Mouse (Mus musculus) lung, embryonic 16.5 days (tissue): Measurements from ENCODE around the gene Eif4ebp2. TPM values are rescaled to one million over a fixed set of nuclear protein-coding genes. Genes with fewer than 3 reads are reported as not detected.
A peak's percentile ranks its signal among the peaks of the same experiment; 100 is the strongest.

Source experiments
- ATAC-seq: fragments of 200-750 bp; cut with Nextera tagmentation; 2 replicates; pipeline ENCODE4 v1.8.0; 2017; ENCODE audit warnings: low read depth, mild to moderate bottlenecking, moderate library complexity
- H3K27ac ChIP-seq: fragments of 300-500 bp; sonication (generic); 2 replicates; pipeline ENCODE4 v1.5.1; 2014; ENCODE audit warnings: mild to moderate bottlenecking, control low read depth, low read length
- H3K27me3 ChIP-seq: fragments of 300-500 bp; sonication (generic); 2 replicates; pipeline ENCODE4 v1.6.1; 2014; ENCODE audit warnings: low read depth, low read length, mixed read lengths; ENCODE audit not compliant: control insufficient read depth, insufficient read depth
- H3K36me3 ChIP-seq: fragments of 300-500 bp; sonication (generic); 2 replicates; pipeline ENCODE4 v1.6.1; 2014; ENCODE audit warnings: low read length; ENCODE audit not compliant: control insufficient read depth, insufficient read depth
- H3K4me1 ChIP-seq: fragments of 300-500 bp; sonication (generic); replicated peaks from 2 replicates; pipeline ENCODE4 v1.6.1; 2014; ENCODE audit warnings: low read length, mixed read lengths; ENCODE audit not compliant: control insufficient read depth, insufficient read depth
- H3K4me2 ChIP-seq: fragments of 300-500 bp; sonication (generic); 2 replicates; pipeline ENCODE4 v1.6.1; 2014; ENCODE audit warnings: low read depth, low read length, control low read depth
- H3K4me3 ChIP-seq: fragments of 300-500 bp; sonication (generic); 2 replicates; pipeline ENCODE4 v1.5.1; 2014; ENCODE audit warnings: mild to moderate bottlenecking, low read length, control low read depth
- H3K9ac ChIP-seq: fragments of 300-500 bp; sonication (generic); 2 replicates; pipeline ENCODE4 v1.6.1; 2014; ENCODE audit warnings: low read length, control low read depth
- H3K9me3 ChIP-seq: fragments of 300-500 bp; sonication (generic); 2 replicates; pipeline ENCODE4 v1.6.1; 2016; ENCODE audit warnings: low read length; ENCODE audit not compliant: control insufficient read depth
- WGBS: fragments of 180-500 bp; shearing (Covaris S2); extraction: QIAGEN DNeasy Blood & Tissue Kit; methylation state at CpG from one replicate; pipeline ENCODE4 v1.1.7; 2014; 5-methylcytosine and 5-hydroxymethylcytosine counted together
- polyA plus RNA-seq: library from polyadenylated mRNA; unstranded; fragments of >200 nt; fragmentation: Nextera tagmentation; extraction: Ambion mirVana; gene quantifications from 2 replicates; pipeline ENCODE4 v1.2.1, GENCODE M21; 2015

The Eif4ebp2 gene
- 58.4 and 58.5 TPM in 2 replicates for polyA plus RNA-seq

- Histone ChIP-seq H3K36me3 (peaks cover 3% of the 10 kb centered on the region; the same call in 1 of the 2 replicates), H3K4me2 (peak within 1 kb of the TSS; percentile 74), H3K9ac (peak within 1 kb of the TSS; percentile 98), H3K27me3 (no peaks in the 10 kb centered on the region), H3K9me3 (no peaks in the 10 kb centered on the region), H3K4me3 (peak within 1 kb of the TSS; percentile 98), H3K27ac (peak within 1 kb of the TSS; percentile 82), H3K4me1 (peaks cover 23% of the 10 kb centered on the region)
- WGBS, result 0% methylated on average over 29 of the region's 36 CpGs
- peak; percentile 99 for ATAC-seq
Measured at GRCm38 (mm10) chr10:61452645-61453044, at the start of gene Eif4ebp2. TSS of gene Eif4ebp2 (minus strand) at chr10:61452661.

GRCm38 (mm10) chr10:61500756-61501155, 48.3 kb upstream of the Eif4ebp2 start:
- Histone ChIP-seq H3K9me3 (no peaks in the 10 kb centered on the region), H3K4me2 (no peak overlapping the region), H3K27me3 (no peaks in the 10 kb centered on the region), H3K4me1 (no peaks in the 10 kb centered on the region), H3K4me3 (no peak overlapping the region), H3K27ac (no peak overlapping the region), H3K9ac (no peak overlapping the region), H3K36me3 (no peaks in the 10 kb centered on the region)
- 63% methylated on average over 7 of the region's 7 CpGs for WGBS
- ATAC-seq, result no peak

- Histone ChIP-seq H3K27ac (no peak overlapping the region), H3K9ac (no peak overlapping the region), H3K4me1 (no peaks in the 10 kb centered on the region), H3K27me3 (no peaks in the 10 kb centered on the region), H3K4me3 (no peak overlapping the region), H3K9me3 (no peaks in the 10 kb centered on the region), H3K4me2 (no peak overlapping the region), H3K36me3 (no peaks in the 10 kb centered on the region)
- ATAC-seq, result no peak
- 77% methylated on average over 20 of the region's 20 CpGs for WGBS
Measured at GRCm38 (mm10) chr10:61499505-61500466, 47.3 kb upstream of the Eif4ebp2 start.

- no peak for ATAC-seq
- Histone ChIP-seq H3K9me3 (no peaks in the 10 kb centered on the region), H3K4me2 (no peak overlapping the region), H3K36me3 (no peaks in the 10 kb centered on the region), H3K27me3 (no peaks in the 10 kb centered on the region), H3K4me3 (no peak overlapping the region), H3K9ac (no peak overlapping the region), H3K4me1 (no peaks in the 10 kb centered on the region), H3K27ac (no peak overlapping the region)
- WGBS, result 41% methylated on average over 9 of the region's 9 CpGs
Measured at GRCm38 (mm10) chr10:61496231-61496630, 43.8 kb upstream of the Eif4ebp2 start.

- H3K4me3 ChIP-seq, result no peak overlapping the region
- H3K4me1 ChIP-seq, result no peaks in the 10 kb centered on the region
- no peaks in the 10 kb centered on the region for H3K36me3 ChIP-seq
- no peaks in the 10 kb centered on the region for H3K27me3 ChIP-seq
- no peak for ATAC-seq
- no peak overlapping the region for H3K9ac ChIP-seq
- H3K4me2 ChIP-seq, result no peak overlapping the region
- WGBS, result 52% methylated on average over 4 of the region's 4 CpGs
- H3K9me3 ChIP-seq, result no peaks in the 10 kb centered on the region
- no peak overlapping the region for H3K27ac ChIP-seq
Measured at GRCm38 (mm10) chr10:61495461-61495860, 43.0 kb upstream of the Eif4ebp2 start.

- no peaks in the 10 kb centered on the region for H3K9me3 ChIP-seq
- ATAC-seq, result peak; percentile 75; the same call in 1 of the 2 replicates
- H3K27me3 ChIP-seq, result no peaks in the 10 kb centered on the region
- no peaks in the 10 kb centered on the region for H3K36me3 ChIP-seq
- H3K4me2 ChIP-seq, result no peak overlapping the region
- H3K4me3 ChIP-seq, result no peak overlapping the region
- WGBS, result 3% methylated on average over 11 of the region's 11 CpGs
- H3K9ac ChIP-seq, result no peak overlapping the region
- H3K27ac ChIP-seq, result no peak overlapping the region
- H3K4me1 ChIP-seq, result no peaks in the 10 kb centered on the region
Measured at GRCm38 (mm10) chr10:61492040-61492439, 39.6 kb upstream of the Eif4ebp2 start.

- Histone ChIP-seq H3K4me2 (no peak overlapping the region), H3K36me3 (no peaks in the 10 kb centered on the region), H3K4me3 (no peak overlapping the region), H3K27ac (no peak overlapping the region), H3K27me3 (no peaks in the 10 kb centered on the region), H3K4me1 (no peaks in the 10 kb centered on the region), H3K9ac (no peak overlapping the region), H3K9me3 (no peaks in the 10 kb centered on the region)
- 37% methylated on average over 8 of the region's 8 CpGs for WGBS
- no peak for ATAC-seq
Measured at GRCm38 (mm10) chr10:61491573-61491972, 39.1 kb upstream of the Eif4ebp2 start.

- ATAC-seq, result no peak
- H3K27me3 ChIP-seq, result no peaks in the 10 kb centered on the region
- H3K4me2 ChIP-seq, result no peak overlapping the region
- H3K4me3 ChIP-seq, result no peak overlapping the region
- H3K27ac ChIP-seq, result no peak overlapping the region
- no peaks in the 10 kb centered on the region for H3K36me3 ChIP-seq
- no peaks in the 10 kb centered on the region for H3K4me1 ChIP-seq
- WGBS, result 78% methylated on average over 6 of the region's 6 CpGs
- H3K9me3 ChIP-seq, result no peaks in the 10 kb centered on the region
- no peak overlapping the region for H3K9ac ChIP-seq
Measured at GRCm38 (mm10) chr10:61488522-61489110, 36.2 kb upstream of the Eif4ebp2 start.

GRCm38 (mm10) chr10:61486551-61487339, 34.3 kb upstream of the Eif4ebp2 start:
- H3K36me3 ChIP-seq, result no peaks in the 10 kb centered on the region
- no peaks in the 10 kb centered on the region for H3K27me3 ChIP-seq
- H3K9ac ChIP-seq, result no peak overlapping the region
- H3K4me1 ChIP-seq, result no peaks in the 10 kb centered on the region
- H3K27ac ChIP-seq, result no peak overlapping the region
- H3K9me3 ChIP-seq, result no peaks in the 10 kb centered on the region
- no peak for ATAC-seq
- 76% methylated on average over 8 of the region's 8 CpGs for WGBS
- H3K4me3 ChIP-seq, result no peak overlapping the region
- no peak overlapping the region for H3K4me2 ChIP-seq
